Mouse (Mus musculus) MEL (cell line): ENCODE measurements around the gene Ankrd33b.

Experiments
- CHD2 ChIP-seq: IDR thresholded peaks from 2 replicates; pipeline ENCODE4 v1.6.1; 2011; ENCODE audit warnings: low read length, improper control_type of control experiment
- CTCF ChIP-seq, 3 experiments: IDR thresholded peaks in 2 of 3; conservative IDR thresholded peaks in 1 of 3; 2 replicates each; pipeline ENCODE4 v1.5.1; 2011 to 2012; ENCODE audit warnings: low read length in 3 of 3, low read depth in 2 of 3, mild to moderate bottlenecking in 2 of 3, improper control_type of control experiment in 1 of 3, inconsistent platforms in 1 of 3, mixed read lengths in 1 of 3, moderate library complexity in 1 of 3; ENCODE audit not compliant: control insufficient read depth in 1 of 3, insufficient read depth in 1 of 3, poor library complexity in 1 of 3, severe bottlenecking in 1 of 3
- KAT2A ChIP-seq: conservative IDR thresholded peaks from 2 replicates; pipeline ENCODE4 v1.6.1; 2012; ENCODE audit warnings: low read depth, low read length, improper control_type of control experiment, inconsistent platforms
- MXI1 ChIP-seq: IDR thresholded peaks from 2 replicates; pipeline ENCODE4 v1.6.1; 2011; ENCODE audit warnings: mild to moderate bottlenecking, low read depth, low read length, improper control_type of control experiment
- POLR2A ChIP-seq, 2 experiments: IDR thresholded peaks; 2 replicates each; pipeline ENCODE4 v1.6.1; 2011 to 2012; ENCODE audit warnings: low read length in 2 of 2, mild to moderate bottlenecking in 2 of 2, control low read depth in 1 of 2, improper control_type of control experiment in 1 of 2, low read depth in 1 of 2, moderate library complexity in 1 of 2; ENCODE audit not compliant: control insufficient read depth in 1 of 2, insufficient read depth in 1 of 2, poor library complexity in 1 of 2
- RCOR1 ChIP-seq: IDR thresholded peaks from 2 replicates; pipeline ENCODE4 v1.6.1; 2012; ENCODE audit warnings: low read depth, mild to moderate bottlenecking, inconsistent platforms, low read length, improper control_type of control experiment
- SIN3A ChIP-seq: IDR thresholded peaks from 2 replicates; pipeline ENCODE4 v1.6.1; 2012; ENCODE audit warnings: low read length, improper control_type of control experiment, inconsistent platforms
- TAL1 ChIP-seq: IDR thresholded peaks from 2 replicates; pipeline ENCODE4 v1.6.1; 2012; ENCODE audit warnings: mild to moderate bottlenecking, inconsistent platforms, low read length, moderate library complexity, mixed read lengths
- USF1 ChIP-seq: IDR thresholded peaks from 2 replicates; pipeline ENCODE4 v1.6.1; 2014; ENCODE audit warnings: low read depth, mild to moderate bottlenecking, inconsistent platforms, low read length, improper control_type of control experiment, moderate library complexity
- ZKSCAN1 ChIP-seq: IDR thresholded peaks from 2 replicates; pipeline ENCODE4 v1.6.1; 2012; ENCODE audit warnings: low read depth, mild to moderate bottlenecking, inconsistent platforms, low read length, improper control_type of control experiment, moderate library complexity
- ZNF384 ChIP-seq: IDR thresholded peaks from 2 replicates; pipeline ENCODE4 v1.6.1; 2012; ENCODE audit warnings: low read depth, mild to moderate bottlenecking, inconsistent platforms, low read length, improper control_type of control experiment

DNA sequence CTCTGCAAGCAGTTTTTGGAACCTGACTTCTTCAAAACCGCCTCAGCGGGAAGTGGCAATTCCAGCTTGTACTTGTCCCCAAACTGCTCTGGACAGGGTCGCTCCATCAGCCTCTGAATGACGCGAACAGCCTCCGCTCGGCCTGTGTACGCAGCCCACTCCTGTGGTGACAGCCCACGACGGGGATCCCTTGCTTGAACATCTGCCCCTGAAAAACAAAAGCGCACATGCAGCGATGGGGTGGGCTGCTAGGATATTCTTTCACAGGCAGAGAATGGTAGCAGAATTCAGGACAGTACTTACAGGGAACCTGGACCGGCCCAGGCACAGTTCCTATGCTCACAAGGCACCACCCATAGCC is 69.8 kb downstream of the Ankrd33b start:
- TF ChIP-seq ZNF384, result no peak
- TF ChIP-seq CHD2, result no peak
- TF ChIP-seq SIN3A, result no peak
- no peak for TF ChIP-seq POLR2A (IDR thresholded peaks at IDR 0.05; ENCODE audit: control insufficient read depth in 1 of 2, insufficient read depth in 1 of 2, low read depth in 1 of 2, low read length in 2 of 2, poor library complexity in 1 of 2)
- no peak for TF ChIP-seq TAL1
- TF ChIP-seq MXI1, result no peak
- no peak for TF ChIP-seq ZKSCAN1
- no peak for TF ChIP-seq KAT2A
- no peak for TF ChIP-seq CTCF (IDR thresholded peaks at IDR 0.05 in 2 of 3, conservative IDR thresholded peaks at IDR 0.05 in 1 of 3; ENCODE audit: control insufficient read depth in 1 of 3, insufficient read depth in 1 of 3, low read depth in 2 of 3, low read length in 3 of 3, poor library complexity in 1 of 3, severe bottlenecking in 1 of 3)
- no peak for TF ChIP-seq RCOR1
- TF ChIP-seq USF1, result no peak
